Mouse (Mus musculus): ENCODE measurements around the gene Irs1.

GRCm38 (mm10) chr1:82324131-82324785 is 33.0 kb upstream of the Irs1 start:
- TF ChIP-seq MAZ (IDR thresholded peaks at IDR 0.05; ENCODE audit: low read depth, low read length) (no peak), ZMIZ1 (IDR thresholded peaks at IDR 0.05; ENCODE audit: low read depth, low read length) (no peak), POLR2A (IDR thresholded peaks at IDR 0.05; ENCODE audit: low read depth, low read length) (no peak), MEF2A (IDR thresholded peaks at IDR 0.05; ENCODE audit: borderline replicate concordance, low read depth, low read length) (no peak), JUND (conservative IDR thresholded peaks at IDR 0.05; ENCODE audit: low read depth, low read length) (no peak), E2F4 (IDR thresholded peaks at IDR 0.05; ENCODE audit: insufficient replicate concordance, low read depth, low read length) (no peak), RCOR1 (conservative IDR thresholded peaks at IDR 0.05; ENCODE audit: low read depth, low read length) (no peak), ZC3H11A (IDR thresholded peaks at IDR 0.05; ENCODE audit: low read depth, low read length) (no peak), POLR2AphosphoS2 (IDR thresholded peaks at IDR 0.05; ENCODE audit: low read depth, low read length) (no peak), HCFC1 (IDR thresholded peaks at IDR 0.05; ENCODE audit: low read depth, low read length) (no peak), MXI1 (IDR thresholded peaks at IDR 0.05; ENCODE audit: low read depth, low read length) (no peak), SMC3 (IDR thresholded peaks at IDR 0.05; ENCODE audit: low read depth, low read length) (no peak), CTCF (conservative IDR thresholded peaks at IDR 0.05 in 1 of 2, IDR thresholded peaks at IDR 0.05 in 1 of 2; ENCODE audit: low read depth in 2 of 2, low read length in 2 of 2) (no peak)

Measured in CH12.LX (cell line).